Comparison of ENCODE assay signal across 24 mouse cellular contexts in the genomic region with DNA sequence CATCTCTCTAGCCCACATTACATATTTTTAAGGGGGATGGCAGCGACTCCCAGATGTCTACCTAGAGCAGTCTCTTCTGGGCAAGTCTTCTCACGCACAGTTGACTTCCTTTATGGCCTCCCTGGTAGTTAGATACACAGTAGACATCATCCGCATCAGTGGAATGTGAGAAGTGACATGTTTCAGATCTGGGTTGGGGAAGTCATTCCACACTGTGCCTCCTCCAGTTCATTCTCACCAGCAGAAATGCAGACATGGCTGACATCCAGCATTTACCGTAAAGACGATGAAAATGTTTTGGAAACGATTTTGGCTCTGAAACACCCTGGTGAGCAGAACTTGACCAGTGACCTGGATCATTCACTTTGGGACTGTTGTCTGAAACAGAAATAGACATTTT. TPM values are rescaled to one million over a fixed set of nuclear protein-coding genes. Genes with fewer than 3 reads are reported as not detected.
A peak's percentile ranks its signal among the peaks of the same experiment; 100 is the strongest.
DNase-seq lines count a peak whose midpoint lies in the region; ATAC-seq and TF ChIP-seq lines count a peak whose summit lies in the region.
"Had no signal": no experiment of that assay in that cellular context is flagged by ENCODE, and none has a peak within 500 bp of the region (broad histone marks: within the 10 kb centered on the region; RNA-seq: fewer than 3 reads in every experiment).

No protein-coding gene starts in this region.

- H3K27ac ChIP-seq in lung, embryonic 14.5 days (ENCODE audit: low read depth) = no peak overlapping the region
- peak overlapping the region; percentile 20; the same call in 1 of the 2 replicates for H3K27ac ChIP-seq in lung, embryonic 16.5 days (ENCODE audit: low read length)
- H3K27ac ChIP-seq: embryonic facial prominence, embryonic 10.5 days; embryonic facial prominence, embryonic 12.5 days; forebrain, embryonic 13.5 days; forebrain, embryonic 15.5 days had no signal

- TF ChIP-seq CTCF in lung, embryonic 14.5 days (IDR thresholded peaks at IDR 0.05; ENCODE audit: low read depth) = no peak
- no peak for TF ChIP-seq CTCF in lung, adult 2 months (IDR thresholded peaks at IDR 0.05; ENCODE audit: insufficient read depth, low read length)

- H3K27me3 ChIP-seq in lung, embryonic 14.5 days (ENCODE audit: insufficient read depth, low read length) = no peaks in the 10 kb centered on the region
- H3K27me3 ChIP-seq in lung, embryonic 16.5 days (ENCODE audit: control insufficient read depth, insufficient read depth, low read depth, low read length) = no peaks in the 10 kb centered on the region
- H3K27me3 ChIP-seq: CH12.LX; embryonic facial prominence, embryonic 12.5 days; forebrain, embryonic 13.5 days; forebrain, embryonic 15.5 days; Patski had no signal

- H3K4me1 ChIP-seq in lung, embryonic 14.5 days (ENCODE audit: insufficient read depth) = no peaks in the 10 kb centered on the region
- H3K4me1 ChIP-seq in lung, embryonic 16.5 days (replicated peaks; ENCODE audit: control insufficient read depth, insufficient read depth, low read length) = no peaks in the 10 kb centered on the region
- no peaks in the 10 kb centered on the region for H3K4me1 ChIP-seq in lung, adult 2 months (ENCODE audit: control insufficient read depth, insufficient read depth, low read length)
- H3K4me1 ChIP-seq: embryonic facial prominence, embryonic 12.5 days; forebrain, embryonic 13.5 days; forebrain, embryonic 15.5 days had no signal

- no peak overlapping the region for H3K9ac ChIP-seq in lung, embryonic 14.5 days
- no peak overlapping the region for H3K9ac ChIP-seq in lung, embryonic 16.5 days (ENCODE audit: low read length)
- H3K9ac ChIP-seq: embryonic facial prominence, embryonic 12.5 days; forebrain, embryonic 13.5 days; forebrain, embryonic 15.5 days had no signal

- no peak overlapping the region for H3K4me2 ChIP-seq in lung, embryonic 14.5 days
- no peak overlapping the region for H3K4me2 ChIP-seq in lung, embryonic 16.5 days (ENCODE audit: low read depth, low read length)
- H3K4me2 ChIP-seq: embryonic facial prominence, embryonic 12.5 days; forebrain, embryonic 13.5 days; forebrain, embryonic 15.5 days had no signal

- no peak for TF ChIP-seq POLR2A in lung, adult 2 months (IDR thresholded peaks at IDR 0.05; ENCODE audit: borderline replicate concordance, extremely low read depth, low read depth, low read length)

- H3K9me3 ChIP-seq in lung, embryonic 14.5 days (ENCODE audit: low read depth, low read length) = peaks cover 14% of the 10 kb centered on the region; the same call in 1 of the 2 replicates
- H3K9me3 ChIP-seq in lung, embryonic 16.5 days (ENCODE audit: control insufficient read depth, low read length) = peaks cover 4% of the 10 kb centered on the region; the same call in 1 of the 2 replicates
- H3K9me3 ChIP-seq: embryonic facial prominence, embryonic 12.5 days; forebrain, embryonic 15.5 days had no signal

- no peak overlapping the region for H3K4me3 ChIP-seq in lung, embryonic 14.5 days (ENCODE audit: low read depth, low read length)
- H3K4me3 ChIP-seq in lung, embryonic 16.5 days (ENCODE audit: low read length) = no peak overlapping the region
- no peak overlapping the region for H3K4me3 ChIP-seq in lung, adult 2 months (replicated peaks; ENCODE audit: extremely low read depth, low read depth, low read length)
- H3K4me3 ChIP-seq: embryonic facial prominence, embryonic 10.5 days; embryonic facial prominence, embryonic 12.5 days; forebrain, embryonic 13.5 days; forebrain, embryonic 15.5 days had no signal

- DNase-seq in lung, embryonic 14.5 days = peak; percentile 62
- no peak for DNase-seq in lung, postnatal 14 days
- DNase-seq in lung, adult 2 months = no peak
- DNase-seq in lung, postnatal 36 days = peak; percentile 4
- DNase-seq in lung, postnatal 25 days (ENCODE audit: low spot score) = no peak
- DNase-seq: adrenal gland, adult 8-10 months; adrenal gland, postnatal 14 days; adrenal gland, postnatal 36 days; B cell, adult 2 months; cerebellum, adult 11-12 months; cerebellum, adult 2 months; cerebellum, adult 9-10 months; cerebellum, postnatal 10 days; cerebellum, postnatal 25 days had no signal

- no peaks in the 10 kb centered on the region for H3K36me3 ChIP-seq in lung, embryonic 14.5 days (ENCODE audit: insufficient read depth)
- peaks cover 2% of the 10 kb centered on the region; the same call in 1 of the 2 replicates for H3K36me3 ChIP-seq in lung, embryonic 16.5 days (ENCODE audit: control insufficient read depth, insufficient read depth, low read length)
- H3K36me3 ChIP-seq: embryonic facial prominence, embryonic 12.5 days; forebrain, embryonic 15.5 days; G1E had no signal

- peak; percentile 49; the same call in 1 of the 2 replicates for ATAC-seq in lung, embryonic 14.5 days (ENCODE audit: insufficient read depth)
- peak; percentile 82 for ATAC-seq in lung, embryonic 16.5 days (ENCODE audit: low read depth)
- ATAC-seq: activated CD4-positive, CD25-positive, alpha-beta regulatory T cell, adult 4 months; CD4-positive, CD25-positive, alpha-beta regulatory T cell, adult 4 months; forebrain, embryonic 13.5 days; forebrain, embryonic 15.5 days; Patski had no signal

- WGBS in lung, embryonic 14.5 days = 63% methylated on average over 6 of the region's 6 CpGs
- 57% methylated on average over 6 of the region's 6 CpGs for WGBS in lung, embryonic 16.5 days
- WGBS in lung, adult 2 months = 77% methylated on average over 6 of the region's 6 CpGs

RNA-seq across cellular contexts. Expression of gene Fn1, which starts 10.2 kb away (rescaled TPM):
- polyA plus RNA-seq in lung, embryonic 14.5 days (2014; fragmentation: Nextera tagmentation; extraction: Ambion mirVana) = 156 and 160 TPM in 2 replicates
- polyA plus RNA-seq in lung, embryonic 16.5 days (2015; fragmentation: Nextera tagmentation; extraction: Ambion mirVana) = 185 and 189 TPM in 2 replicates
- 177 and 224 TPM in 2 replicates for polyA plus RNA-seq in lung, adult 2 months (2012; rRNA removed)

Comparison
In these comparisons a context has a peak if more than half of its experiments do, and no peak if none do; other contexts are left out.
1. DNase-seq: peak in lung, embryonic 14.5 days (single experiment) and lung, postnatal 36 days (single experiment); none in lung, postnatal 14 days (single experiment), lung, adult 2 months (single experiment) and lung, postnatal 25 days (single experiment).